In the genomic region with DNA sequence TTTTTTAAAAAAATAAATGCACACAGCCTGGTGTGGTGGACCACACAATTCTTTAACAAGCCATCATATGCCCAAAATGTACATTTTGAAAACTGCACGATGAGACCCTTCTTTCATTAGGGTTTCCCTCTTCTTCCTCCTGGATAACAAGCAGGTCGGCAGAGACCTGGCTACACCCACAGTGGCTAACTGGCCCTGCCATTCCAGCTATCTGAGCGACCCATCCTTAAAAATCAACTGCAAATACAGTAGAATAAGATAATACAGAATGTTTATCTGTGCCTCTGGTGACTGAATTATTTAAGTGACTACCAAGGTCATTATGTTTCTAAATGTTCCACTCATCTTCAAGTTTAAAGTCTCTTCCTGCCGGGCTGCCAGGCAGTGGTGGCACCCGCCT, we compare ENCODE assay signal across 10 mouse cellular contexts. TPM values are rescaled to one million over a fixed set of nuclear protein-coding genes. Genes with fewer than 3 reads are reported as not detected.
A peak's percentile ranks its signal among the peaks of the same experiment; 100 is the strongest.
DNase-seq lines count a peak whose midpoint lies in the region; ATAC-seq and TF ChIP-seq lines count a peak whose summit lies in the region.
"Had no signal": no experiment of that assay in that cellular context is flagged by ENCODE, and none has a peak within 500 bp of the region (broad histone marks: within the 10 kb centered on the region; RNA-seq: fewer than 3 reads in every experiment).

No protein-coding gene starts in this region.

- no peak overlapping the region for H3ac ChIP-seq in myocyte (ENCODE audit: control insufficient read depth, insufficient read length)

- peaks cover 59% of the 10 kb centered on the region for H3K79me2 ChIP-seq in myocyte (ENCODE audit: control insufficient read depth, insufficient read depth)

- no peaks in the 10 kb centered on the region for H3K9me3 ChIP-seq in kidney, postnatal 0 days (replicated peaks; ENCODE audit: low read length)
- H3K9me3 ChIP-seq in embryonic facial prominence, embryonic 15.5 days (replicated peaks) = no peaks in the 10 kb centered on the region
- no peaks in the 10 kb centered on the region for H3K9me3 ChIP-seq in limb, embryonic 10.5 days (replicated peaks)

- no peaks in the 10 kb centered on the region for H3K27me3 ChIP-seq in kidney, postnatal 0 days (ENCODE audit: insufficient read depth, low read length)
- H3K27me3 ChIP-seq in embryonic facial prominence, embryonic 15.5 days = no peaks in the 10 kb centered on the region
- H3K27me3 ChIP-seq in limb, embryonic 10.5 days (ENCODE audit: low read depth, poor library complexity, severe bottlenecking) = peaks cover 6% of the 10 kb centered on the region; the same call in 1 of the 2 replicates
- H3K27me3 ChIP-seq in myocyte (ENCODE audit: control insufficient read depth, insufficient read depth, insufficient read length) = no peaks in the 10 kb centered on the region

- peak overlapping the region; percentile 95 for H3K4me2 ChIP-seq in kidney, postnatal 0 days (ENCODE audit: low read length)
- H3K4me2 ChIP-seq in embryonic facial prominence, embryonic 15.5 days (replicated peaks) = peak overlapping the region; percentile 87
- H3K4me2 ChIP-seq in myocyte (ENCODE audit: low read depth) = peak overlapping the region; percentile 84

- H3K9ac ChIP-seq in kidney, postnatal 0 days (ENCODE audit: low read depth, low read length) = no peak overlapping the region
- H3K9ac ChIP-seq in embryonic facial prominence, embryonic 15.5 days = no peak overlapping the region

- H3K27ac ChIP-seq in kidney, postnatal 0 days = no peak overlapping the region
- no peak overlapping the region for H3K27ac ChIP-seq in embryonic facial prominence, embryonic 15.5 days (replicated peaks)
- H3K27ac ChIP-seq in limb, embryonic 10.5 days = peak overlapping the region; percentile 99; the same call in 1 of the 2 replicates

- H3K36me3 ChIP-seq in kidney, postnatal 0 days (ENCODE audit: insufficient read depth, low read length) = no peaks in the 10 kb centered on the region
- H3K36me3 ChIP-seq in embryonic facial prominence, embryonic 15.5 days = no peaks in the 10 kb centered on the region
- peaks cover 30% of the 10 kb centered on the region for H3K36me3 ChIP-seq in limb, embryonic 10.5 days
- no peaks in the 10 kb centered on the region for H3K36me3 ChIP-seq in myocyte (ENCODE audit: control insufficient read depth, insufficient read depth)

- peaks cover 5% of the 10 kb centered on the region; the same call in 1 of the 2 replicates for H3K4me1 ChIP-seq in kidney, postnatal 0 days (replicated peaks; ENCODE audit: insufficient read depth, low read length)
- peaks cover 29% of the 10 kb centered on the region for H3K4me1 ChIP-seq in embryonic facial prominence, embryonic 15.5 days
- H3K4me1 ChIP-seq in limb, embryonic 10.5 days = peaks cover 36% of the 10 kb centered on the region

- TF ChIP-seq POLR2A in myocyte (IDR thresholded peaks at IDR 0.05; ENCODE audit: insufficient read length, low read depth) = no peak

- no peak for TF ChIP-seq CTCF in kidney, postnatal 0 days (IDR thresholded peaks at IDR 0.05; ENCODE audit: low read depth)

- ATAC-seq in kidney, postnatal 0 days (replicated peaks; ENCODE audit: low FRiP score, low read depth) = no peak
- no peak for ATAC-seq in embryonic facial prominence, embryonic 15.5 days (ENCODE audit: insufficient number of reproducible peaks, low FRiP score, low TSS enrichment, low read depth)

- DNase-seq in kidney, postnatal 0 days (ENCODE audit: low spot score) = no peak
- DNase-seq in kidney, adult 18-20 months = no peak
- DNase-seq in limb, embryonic 10.5 days (ENCODE audit: low spot score) = no peak
- DNase-seq in gastrocnemius, postnatal 10 days = no peak
- no peak for DNase-seq in ovary, postnatal 14 days (ENCODE audit: low spot score)
- no peak for DNase-seq in right cerebral cortex, postnatal 10 days (ENCODE audit: low spot score in 2 of 2)
- DNase-seq: cerebellum, adult 9-11 months; kidney, adult 9 months had no signal

- peak overlapping the region; percentile 75 for H3K4me3 ChIP-seq in kidney, postnatal 0 days (replicated peaks; ENCODE audit: low read depth, low read length)
- H3K4me3 ChIP-seq in embryonic facial prominence, embryonic 15.5 days (replicated peaks) = peak overlapping the region; percentile 89
- H3K4me3 ChIP-seq in limb, embryonic 10.5 days = peak overlapping the region; percentile 98
- peak overlapping the region; percentile 70 for H3K4me3 ChIP-seq in myocyte

- 45% methylated on average over 5 of the region's 5 CpGs for WGBS in kidney, postnatal 0 days
- 47% methylated on average over 5 of the region's 5 CpGs for WGBS in embryonic facial prominence, embryonic 15.5 days
- 57% methylated on average over 5 of the region's 5 CpGs for WGBS in limb, embryonic 10.5 days

TF ChIP-seq in myocyte, 11 proteins besides CTCF, POLR2A, EP300 and RAD21:
- no peak for TF ChIP-seq REST (IDR thresholded peaks at IDR 0.05; ENCODE audit: insufficient read depth, insufficient read length)
- no peak for TF ChIP-seq POLR2AphosphoS2 (IDR thresholded peaks at IDR 0.05; ENCODE audit: insufficient read length, low read depth)

RNA-seq across cellular contexts. Expression of a gene that starts 2.4 kb away (rescaled TPM):
- polyA plus RNA-seq in kidney, postnatal 0 days (2015; fragmentation: Nextera tagmentation; extraction: Ambion mirVana) = 50.9 and 51.0 TPM in 2 replicates
- polyA plus RNA-seq in embryonic facial prominence, embryonic 15.5 days (2015; fragmentation: Nextera tagmentation; extraction: Ambion mirVana) = 60.2 and 62.4 TPM in 2 replicates
- 138 and 172 TPM in 2 replicates for polyA plus RNA-seq in limb, embryonic 10.5 days (2016; fragmentation: Nextera tagmentation; extraction: Ambion mirVana)
- polyA plus RNA-seq in myocyte (2012; fragmentation: generic; extraction: Trizol) = 66.7 TPM
- 10 to 100 TPM; 25.1 to 32.1 TPM for total RNA-seq in gastrocnemius, postnatal 10 days (2021)

RNA-seq across cellular contexts. Expression of a gene that starts 25.4 kb away (rescaled TPM):
- polyA plus RNA-seq in kidney, postnatal 0 days (2015; fragmentation: Nextera tagmentation; extraction: Ambion mirVana) = 134 and 137 TPM in 2 replicates
- 92.0 and 92.5 TPM in 2 replicates for polyA plus RNA-seq in embryonic facial prominence, embryonic 15.5 days (2015; fragmentation: Nextera tagmentation; extraction: Ambion mirVana)
- polyA plus RNA-seq in limb, embryonic 10.5 days (2016; fragmentation: Nextera tagmentation; extraction: Ambion mirVana) = 60.9 and 64.4 TPM in 2 replicates
- polyA plus RNA-seq in myocyte (2012; fragmentation: generic; extraction: Trizol) = 57.2 TPM
- 10 to 100 TPM; 42.8 to 43.2 TPM for total RNA-seq in gastrocnemius, postnatal 10 days (2021)
